Mouse (Mus musculus) MEL (cell line): ENCODE results near the gene Fjx1.

ENCODE experiments used
- CHD2 ChIP-seq: IDR thresholded peaks from 2 replicates; pipeline ENCODE4 v1.6.1; 2011; ENCODE audit warnings: low read length, improper control_type of control experiment
- CTCF ChIP-seq, 3 experiments: IDR thresholded peaks in 2 of 3; conservative IDR thresholded peaks in 1 of 3; 2 replicates each; pipeline ENCODE4 v1.5.1; 2011 to 2012; ENCODE audit warnings: low read length in 3 of 3, low read depth in 2 of 3, mild to moderate bottlenecking in 2 of 3, improper control_type of control experiment in 1 of 3, inconsistent platforms in 1 of 3, mixed read lengths in 1 of 3, moderate library complexity in 1 of 3; ENCODE audit not compliant: control insufficient read depth in 1 of 3, insufficient read depth in 1 of 3, poor library complexity in 1 of 3, severe bottlenecking in 1 of 3
- E2F4 ChIP-seq: IDR thresholded peaks from 2 replicates; pipeline ENCODE4 v1.6.1; 2011; ENCODE audit warnings: low read depth, low read length, improper control_type of control experiment, borderline replicate concordance
- MAFK ChIP-seq: IDR thresholded peaks from 2 replicates; pipeline ENCODE4 v1.6.1; 2011; ENCODE audit warnings: low read depth, mild to moderate bottlenecking, low read length, improper control_type of control experiment, borderline replicate concordance
- POLR2A ChIP-seq, 2 experiments: IDR thresholded peaks; 2 replicates each; pipeline ENCODE4 v1.6.1; 2011 to 2012; ENCODE audit warnings: low read length in 2 of 2, mild to moderate bottlenecking in 2 of 2, control low read depth in 1 of 2, improper control_type of control experiment in 1 of 2, low read depth in 1 of 2, moderate library complexity in 1 of 2; ENCODE audit not compliant: control insufficient read depth in 1 of 2, insufficient read depth in 1 of 2, poor library complexity in 1 of 2
- RCOR1 ChIP-seq: IDR thresholded peaks from 2 replicates; pipeline ENCODE4 v1.6.1; 2012; ENCODE audit warnings: low read depth, mild to moderate bottlenecking, inconsistent platforms, low read length, improper control_type of control experiment
- SMC3 ChIP-seq: IDR thresholded peaks from 2 replicates; pipeline ENCODE4 v1.6.1; 2011; ENCODE audit warnings: low read depth, low read length, improper control_type of control experiment
- TBP ChIP-seq: IDR thresholded peaks from 2 replicates; pipeline ENCODE4 v1.8.0; 2011; ENCODE audit warnings: low read depth, low read length, improper control_type of control experiment
- USF1 ChIP-seq: IDR thresholded peaks from 2 replicates; pipeline ENCODE4 v1.6.1; 2014; ENCODE audit warnings: low read depth, mild to moderate bottlenecking, inconsistent platforms, low read length, improper control_type of control experiment, moderate library complexity

DNA sequence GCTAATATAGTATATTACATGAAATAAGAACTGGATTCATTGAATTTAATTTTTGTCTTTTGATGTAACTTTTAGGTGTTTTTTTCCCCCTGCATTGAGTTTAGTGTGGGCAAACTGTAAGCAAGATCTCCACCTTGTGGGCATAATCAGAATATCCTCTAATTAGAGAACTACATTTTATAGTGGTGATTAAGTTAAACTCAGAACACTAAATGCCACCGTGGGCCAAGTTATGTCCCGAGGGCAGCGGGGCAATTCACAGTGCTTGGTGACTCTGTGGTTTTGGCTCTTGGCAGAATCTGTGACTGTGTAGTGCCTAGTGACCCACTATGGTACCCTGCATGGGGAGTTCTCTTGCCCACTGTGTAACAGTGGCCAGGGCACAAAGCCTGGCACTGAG lies 1.1 kb upstream of the Fjx1 start:
- TF ChIP-seq CTCF (IDR thresholded peaks at IDR 0.05 in 2 of 3, conservative IDR thresholded peaks at IDR 0.05 in 1 of 3; ENCODE audit: control insufficient read depth in 1 of 3, insufficient read depth in 1 of 3, low read depth in 2 of 3, low read length in 3 of 3, poor library complexity in 1 of 3, severe bottlenecking in 1 of 3) (peak; percentile 3 to 87 (median 31); a peak in 4 of 6 replicates), TBP (no peak), MAFK (no peak), USF1 (no peak), CHD2 (no peak), POLR2A (IDR thresholded peaks at IDR 0.05; ENCODE audit: control insufficient read depth in 1 of 2, insufficient read depth in 1 of 2, low read depth in 1 of 2, low read length in 2 of 2, poor library complexity in 1 of 2) (no peak), E2F4 (no peak), SMC3 (peak; percentile 96), RCOR1 (no peak)
